Mouse (Mus musculus): Measurements from ENCODE around the gene Cpm. TPM values are rescaled to one million over a fixed set of nuclear protein-coding genes. Genes with fewer than 3 reads are reported as not detected.

Cpm gene
- polyA plus RNA-seq, 1 experiment from 2014 or later, result 3.7 TPM

- Histone ChIP-seq H3K9ac (replicated peaks) (no peak overlapping the region), H3K27ac (replicated peaks) (no peak overlapping the region), H3K9me3 (no peaks in the 10 kb centered on the region), H3K4me1 (peaks cover 13% of the 10 kb centered on the region), H3K4me2 (replicated peaks) (no peak overlapping the region), H3K36me3 (peaks cover 51% of the 10 kb centered on the region), H3K27me3 (no peaks in the 10 kb centered on the region), H3K4me3 (no peak overlapping the region)
- ATAC-seq (ENCODE audit: low FRiP score, low read depth), result no peak
- 99% methylated on average over 2 of the region's 2 CpGs for WGBS
Observed at GRCm38 (mm10) chr10:117707114-117707838, 78.0 kb downstream of the Cpm start.

GRCm38 (mm10) chr10:117708376-117708775 is 79.1 kb downstream of the Cpm start:
- no peak for ATAC-seq (ENCODE audit: low FRiP score, low read depth)
- Histone ChIP-seq H3K4me1 (peaks cover 13% of the 10 kb centered on the region), H3K36me3 (peaks cover 41% of the 10 kb centered on the region), H3K9me3 (no peaks in the 10 kb centered on the region), H3K27me3 (no peaks in the 10 kb centered on the region), H3K27ac (replicated peaks) (no peak overlapping the region), H3K4me2 (replicated peaks) (no peak overlapping the region), H3K4me3 (no peak overlapping the region), H3K9ac (replicated peaks) (no peak overlapping the region)
- WGBS, result 96% methylated on average over 2 of the region's 2 CpGs

GRCm38 (mm10) chr10:117708856-117709255 is 79.6 kb downstream of the Cpm start:
- H3K4me2 ChIP-seq (replicated peaks), result peak overlapping the region; percentile 72
- H3K4me3 ChIP-seq, result peak overlapping the region; percentile 89
- WGBS, result 91% methylated on average over 9 of the region's 9 CpGs
- no peaks in the 10 kb centered on the region for H3K9me3 ChIP-seq
- H3K27ac ChIP-seq (replicated peaks), result no peak overlapping the region
- H3K27me3 ChIP-seq, result no peaks in the 10 kb centered on the region
- peaks cover 13% of the 10 kb centered on the region for H3K4me1 ChIP-seq
- peaks cover 36% of the 10 kb centered on the region for H3K36me3 ChIP-seq
- H3K9ac ChIP-seq (replicated peaks), result no peak overlapping the region
- no peak for ATAC-seq (ENCODE audit: low FRiP score, low read depth)

GRCm38 (mm10) chr10:117709326-117709830 is 80.1 kb downstream of the Cpm start:
- Histone ChIP-seq H3K36me3 (peaks cover 31% of the 10 kb centered on the region), H3K27ac (replicated peaks) (peak overlapping the region; percentile 97; the same call in 1 of the 2 replicates), H3K4me1 (peaks cover 13% of the 10 kb centered on the region), H3K9ac (replicated peaks) (peak overlapping the region; percentile 98), H3K9me3 (no peaks in the 10 kb centered on the region), H3K4me3 (peak overlapping the region; percentile 89), H3K4me2 (replicated peaks) (peak overlapping the region; percentile 72), H3K27me3 (no peaks in the 10 kb centered on the region)
- WGBS, result 59% methylated on average over 12 of the region's 12 CpGs
- ATAC-seq (ENCODE audit: low FRiP score, low read depth), result no peak

- no peaks in the 10 kb centered on the region for H3K9me3 ChIP-seq
- H3K27me3 ChIP-seq, result no peaks in the 10 kb centered on the region
- WGBS, result under 1% methylated on average over 44 of the region's 71 CpGs
- peak overlapping the region; percentile 98 for H3K9ac ChIP-seq (replicated peaks)
- peak overlapping the region; percentile 72 for H3K4me2 ChIP-seq (replicated peaks)
- H3K4me1 ChIP-seq, result peaks cover 13% of the 10 kb centered on the region
- peak overlapping the region; percentile 89 for H3K4me3 ChIP-seq
- H3K27ac ChIP-seq (replicated peaks), result peak overlapping the region; percentile 97
- peaks cover 24% of the 10 kb centered on the region for H3K36me3 ChIP-seq
- ATAC-seq (ENCODE audit: low FRiP score, low read depth), result peak; percentile 83
Observed at GRCm38 (mm10) chr10:117709930-117710603, 80.8 kb downstream of the Cpm start.

- Histone ChIP-seq H3K4me1 (peaks cover 13% of the 10 kb centered on the region), H3K4me2 (replicated peaks) (peak within 1 kb of the TSS; percentile 72), H3K9me3 (no peaks in the 10 kb centered on the region), H3K4me3 (peak within 1 kb of the TSS; percentile 89), H3K9ac (replicated peaks) (peak within 1 kb of the TSS; percentile 98), H3K27ac (replicated peaks) (peak within 1 kb of the TSS; percentile 97), H3K27me3 (no peaks in the 10 kb centered on the region), H3K36me3 (peaks cover 18% of the 10 kb centered on the region)
- under 1% methylated on average over 52 of the region's 52 CpGs for WGBS
- ATAC-seq (ENCODE audit: low FRiP score, low read depth), result peak; percentile 92
Observed at GRCm38 (mm10) chr10:117710604-117711141, 81.4 kb downstream of the Cpm start, which contains the start of gene Mdm2. Mdm2 (minus strand) TSS chr10:117710758.

- H3K4me2 ChIP-seq (replicated peaks), result peak overlapping the region; percentile 72
- WGBS, result 72% methylated on average over 5 of the region's 5 CpGs
- no peak for ATAC-seq (ENCODE audit: low FRiP score, low read depth)
- H3K9ac ChIP-seq (replicated peaks), result peak overlapping the region; percentile 98
- H3K27me3 ChIP-seq, result no peaks in the 10 kb centered on the region
- H3K36me3 ChIP-seq, result peaks cover 15% of the 10 kb centered on the region
- no peaks in the 10 kb centered on the region for H3K9me3 ChIP-seq
- H3K4me1 ChIP-seq, result peaks cover 13% of the 10 kb centered on the region
- no peak overlapping the region for H3K27ac ChIP-seq (replicated peaks)
- peak overlapping the region; percentile 89; the same call in 1 of the 2 replicates for H3K4me3 ChIP-seq
Observed at GRCm38 (mm10) chr10:117711408-117711807, 82.1 kb downstream of the Cpm start.

- no peak overlapping the region for H3K9ac ChIP-seq (replicated peaks)
- ATAC-seq (ENCODE audit: low FRiP score, low read depth), result no peak
- no peak overlapping the region for H3K27ac ChIP-seq (replicated peaks)
- H3K27me3 ChIP-seq, result no peaks in the 10 kb centered on the region
- peaks cover 6% of the 10 kb centered on the region for H3K36me3 ChIP-seq
- no peak overlapping the region for H3K4me2 ChIP-seq (replicated peaks)
- H3K4me3 ChIP-seq, result no peak overlapping the region
- H3K9me3 ChIP-seq, result no peaks in the 10 kb centered on the region
- 87% methylated on average over 9 of the region's 9 CpGs for WGBS
- H3K4me1 ChIP-seq, result peaks cover 13% of the 10 kb centered on the region
Observed at GRCm38 (mm10) chr10:117712191-117712754, 83.0 kb downstream of the Cpm start.

- Histone ChIP-seq H3K4me1 (peaks cover 17% of the 10 kb centered on the region), H3K4me3 (no peak overlapping the region), H3K9ac (replicated peaks) (no peak overlapping the region), H3K27me3 (no peaks in the 10 kb centered on the region), H3K36me3 (no peaks in the 10 kb centered on the region), H3K27ac (replicated peaks) (no peak overlapping the region), H3K4me2 (replicated peaks) (no peak overlapping the region), H3K9me3 (no peaks in the 10 kb centered on the region)
- WGBS, result 93% methylated on average over 9 of the region's 9 CpGs
- ATAC-seq (ENCODE audit: low FRiP score, low read depth), result no peak
Observed at GRCm38 (mm10) chr10:117712871-117713270, 83.6 kb downstream of the Cpm start.

GRCm38 (mm10) chr10:117713466-117713865 is 84.2 kb downstream of the Cpm start:
- WGBS, result 91% methylated on average over 8 of the region's 8 CpGs
- Histone ChIP-seq H3K27me3 (no peaks in the 10 kb centered on the region), H3K9me3 (no peaks in the 10 kb centered on the region), H3K4me1 (peaks cover 18% of the 10 kb centered on the region), H3K36me3 (no peaks in the 10 kb centered on the region), H3K4me3 (no peak overlapping the region), H3K4me2 (replicated peaks) (no peak overlapping the region), H3K27ac (replicated peaks) (no peak overlapping the region), H3K9ac (replicated peaks) (no peak overlapping the region)
- ATAC-seq (ENCODE audit: low FRiP score, low read depth), result no peak

- Histone ChIP-seq H3K36me3 (no peaks in the 10 kb centered on the region), H3K27ac (replicated peaks) (no peak overlapping the region), H3K9me3 (no peaks in the 10 kb centered on the region), H3K9ac (replicated peaks) (no peak overlapping the region), H3K4me1 (peaks cover 13% of the 10 kb centered on the region), H3K4me2 (replicated peaks) (no peak overlapping the region), H3K4me3 (no peak overlapping the region), H3K27me3 (no peaks in the 10 kb centered on the region)
- WGBS, result 85% methylated on average over 3 of the region's 3 CpGs
- ATAC-seq (ENCODE audit: low FRiP score, low read depth), result no peak
Observed at GRCm38 (mm10) chr10:117714048-117714545, 84.8 kb downstream of the Cpm start.

Data from midbrain, embryonic 12.5 days (tissue).